Mouse (Mus musculus) midbrain, embryonic 14.5 days (tissue): ENCODE data around the gene Ets2. TPM values are rescaled to one million over a fixed set of nuclear protein-coding genes. Genes with fewer than 3 reads are reported as not detected.

ENCODE experiments used
- ATAC-seq: fragments of 200-750 bp; cut with Nextera tagmentation; 2 replicates; pipeline ENCODE4 v1.8.0; 2017; ENCODE audit warnings: moderate number of reproducible peaks, moderate library complexity; ENCODE audit not compliant: low FRiP score, low TSS enrichment
- DNase-seq: peaks from one replicate; pipeline ENCODE4 v3.0.0-alpha.2; 2015
- H3K27ac ChIP-seq: fragments of 300-500 bp; sonication (generic); replicated peaks from 2 replicates; pipeline ENCODE4 v1.5.1; 2014; ENCODE audit warnings: mild to moderate bottlenecking, low read depth, low read length, moderate library complexity
- H3K27me3 ChIP-seq: fragments of 300-500 bp; sonication (generic); 2 replicates; pipeline ENCODE4 v1.6.1; 2014; ENCODE audit warnings: low read length, control low read depth, mixed read lengths; ENCODE audit not compliant: control insufficient read depth, insufficient read depth
- H3K36me3 ChIP-seq: fragments of 300-500 bp; sonication (generic); 2 replicates; pipeline ENCODE4 v1.6.1; 2014; ENCODE audit warnings: low read length, control low read depth; ENCODE audit not compliant: control insufficient read depth, insufficient read depth
- H3K4me1 ChIP-seq: fragments of 300-500 bp; sonication (generic); 2 replicates; pipeline ENCODE4 v1.6.1; 2014; ENCODE audit warnings: mild to moderate bottlenecking, antibody characterized with exemption, low read length, control low read depth; ENCODE audit not compliant: control insufficient read depth, insufficient read depth
- H3K4me2 ChIP-seq: fragments of 300-500 bp; sonication (generic); 2 replicates; pipeline ENCODE4 v1.6.1; 2014; ENCODE audit warnings: mild to moderate bottlenecking, low read length, moderate library complexity
- H3K4me3 ChIP-seq: fragments of 300-500 bp; sonication (generic); replicated peaks from 2 replicates; pipeline ENCODE4 v1.5.1; 2014; ENCODE audit warnings: low read depth, low read length
- H3K9ac ChIP-seq: fragments of 300-500 bp; sonication (generic); replicated peaks from 2 replicates; pipeline ENCODE4 v1.6.1; 2014; ENCODE audit warnings: mild to moderate bottlenecking, low read length, moderate library complexity
- H3K9me3 ChIP-seq: fragments of 300-500 bp; sonication (generic); 2 replicates; pipeline ENCODE4 v1.6.1; 2016; ENCODE audit warnings: low read length, control low read depth, mixed read lengths; ENCODE audit not compliant: control insufficient read depth
- WGBS: fragments of 180-500 bp; shearing (Covaris S2); extraction: QIAGEN DNeasy Blood & Tissue Kit; methylation state at CpG from one replicate; pipeline ENCODE4 v1.1.7; 2014; 5-methylcytosine and 5-hydroxymethylcytosine counted together
- polyA plus RNA-seq: library from polyadenylated mRNA; unstranded; fragments of >200 nt; fragmentation: Nextera tagmentation; extraction: Ambion mirVana; gene quantifications from 2 replicates; pipeline ENCODE4 v1.2.1, GENCODE M21; 2014

Ets2 gene
- polyA plus RNA-seq, 1 experiment from 2014 or later: 12.4 TPM

- WGBS: 63% methylated on average over 2 of the region's 2 CpGs
- Histone ChIP-seq H3K9me3 (no peaks in the 10 kb centered on the region), H3K4me1 (no peaks in the 10 kb centered on the region), H3K36me3 (no peaks in the 10 kb centered on the region), H3K4me2 (no peak overlapping the region), H3K9ac (no peak overlapping the region), H3K4me3 (no peak overlapping the region), H3K27me3 (no peaks in the 10 kb centered on the region), H3K27ac (no peak overlapping the region)
- ATAC-seq: no peak
- DNase-seq: no peak
These were observed 16.1 kb upstream of the Ets2 start for GRCm38 (mm10) chr16:95685807-95686206.

GRCm38 (mm10) chr16:95686246-95686645 lies 15.6 kb upstream of the Ets2 start:
- Histone ChIP-seq H3K4me3 (no peak overlapping the region), H3K27me3 (no peaks in the 10 kb centered on the region), H3K9ac (no peak overlapping the region), H3K4me2 (no peak overlapping the region), H3K36me3 (no peaks in the 10 kb centered on the region), H3K4me1 (no peaks in the 10 kb centered on the region), H3K9me3 (no peaks in the 10 kb centered on the region), H3K27ac (no peak overlapping the region)
- ATAC-seq (no peak), DNase-seq (no peak)
- WGBS: 47% methylated on average over 6 of the region's 6 CpGs

- WGBS: 94% methylated on average over 8 of the region's 8 CpGs
- H3K27ac ChIP-seq: no peak overlapping the region
- H3K9me3 ChIP-seq: no peaks in the 10 kb centered on the region
- DNase-seq (no peak), ATAC-seq (no peak)
- H3K4me1 ChIP-seq: no peaks in the 10 kb centered on the region
- no peaks in the 10 kb centered on the region for H3K27me3 ChIP-seq
- H3K36me3 ChIP-seq: no peaks in the 10 kb centered on the region
- no peak overlapping the region for H3K4me2 ChIP-seq
- H3K9ac ChIP-seq: no peak overlapping the region
- no peak overlapping the region for H3K4me3 ChIP-seq
These were observed 15.0 kb upstream of the Ets2 start for GRCm38 (mm10) chr16:95686901-95687300.

GRCm38 (mm10) chr16:95688010-95688409 lies 13.9 kb upstream of the Ets2 start:
- H3K9me3 ChIP-seq: no peaks in the 10 kb centered on the region
- H3K27me3 ChIP-seq: no peaks in the 10 kb centered on the region
- H3K27ac ChIP-seq: no peak overlapping the region
- H3K4me2 ChIP-seq: no peak overlapping the region
- no peak overlapping the region for H3K9ac ChIP-seq
- H3K4me1 ChIP-seq: no peaks in the 10 kb centered on the region
- WGBS: 74% methylated on average over 4 of the region's 4 CpGs
- H3K36me3 ChIP-seq: no peaks in the 10 kb centered on the region
- H3K4me3 ChIP-seq: no peak overlapping the region
- no peak for DNase-seq
- no peak for ATAC-seq

- Histone ChIP-seq H3K4me2 (no peak overlapping the region), H3K4me1 (0 out of 2 replicates have a peak, but pooled peaks cover 3% of the 10 kb centered on the region), H3K9me3 (no peaks in the 10 kb centered on the region), H3K9ac (no peak overlapping the region), H3K36me3 (no peaks in the 10 kb centered on the region), H3K4me3 (no peak overlapping the region), H3K27ac (no peak overlapping the region), H3K27me3 (no peaks in the 10 kb centered on the region)
- 54% methylated on average over 6 of the region's 6 CpGs for WGBS
- DNase-seq (no peak), ATAC-seq (no peak)
These were observed 5.3 kb upstream of the Ets2 start for GRCm38 (mm10) chr16:95696599-95696998.

- Histone ChIP-seq H3K9me3 (no peaks in the 10 kb centered on the region), H3K4me1 (peaks cover 20% of the 10 kb centered on the region; the same call in 1 of the 2 replicates), H3K27ac (no peak overlapping the region), H3K27me3 (no peaks in the 10 kb centered on the region), H3K4me3 (no peak overlapping the region), H3K4me2 (no peak overlapping the region), H3K36me3 (no peaks in the 10 kb centered on the region), H3K9ac (no peak overlapping the region)
- ATAC-seq (no peak), DNase-seq (no peak)
- 70% methylated on average over 3 of the region's 3 CpGs for WGBS
These were observed 2.2 kb upstream of the Ets2 start for GRCm38 (mm10) chr16:95699721-95700120.

GRCm38 (mm10) chr16:95700224-95700623 lies 1.7 kb upstream of the Ets2 start:
- Histone ChIP-seq H3K27ac (no peak overlapping the region), H3K27me3 (no peaks in the 10 kb centered on the region), H3K4me2 (no peak overlapping the region), H3K4me3 (no peak overlapping the region), H3K36me3 (no peaks in the 10 kb centered on the region), H3K9me3 (no peaks in the 10 kb centered on the region), H3K9ac (no peak overlapping the region), H3K4me1 (peaks cover 20% of the 10 kb centered on the region; the same call in 1 of the 2 replicates)
- no peak for ATAC-seq
- 59% methylated on average over 7 of the region's 7 CpGs for WGBS
- no peak for DNase-seq

GRCm38 (mm10) chr16:95702562-95703545 lies 979 bp downstream of the Ets2 start:
- peak; percentile 84 for ATAC-seq
- WGBS: 2% methylated on average over 61 of the region's 62 CpGs
- DNase-seq: peak; percentile 63

GRCm38 (mm10) chr16:95703958-95704357 lies 2.1 kb downstream of the Ets2 start:
- H3K36me3 ChIP-seq: no peaks in the 10 kb centered on the region
- H3K27me3 ChIP-seq: no peaks in the 10 kb centered on the region
- 46% methylated on average over 8 of the region's 8 CpGs for WGBS
- H3K27ac ChIP-seq: no peak overlapping the region
- H3K4me2 ChIP-seq: peak overlapping the region; percentile 62
- H3K9ac ChIP-seq: no peak overlapping the region; the same call in 1 of the 2 replicates
- peak; percentile 20 for DNase-seq
- H3K9me3 ChIP-seq: no peaks in the 10 kb centered on the region
- ATAC-seq: no peak
- peaks cover 20% of the 10 kb centered on the region; the same call in 1 of the 2 replicates for H3K4me1 ChIP-seq
- H3K4me3 ChIP-seq: peak overlapping the region; percentile 10; the same call in 1 of the 2 replicates

More at GRCm38 (mm10) chr16:95702562-95703545, 979 bp downstream of the Ets2 start:
- Histone ChIP-seq H3K27me3 (no peaks in the 10 kb centered on the region), H3K4me3 (peak overlapping the region; percentile 76), H3K9me3 (no peaks in the 10 kb centered on the region), H3K4me2 (peak overlapping the region; percentile 62), H3K4me1 (peaks cover 20% of the 10 kb centered on the region; the same call in 1 of the 2 replicates), H3K36me3 (no peaks in the 10 kb centered on the region), H3K27ac (peak overlapping the region; percentile 88), H3K9ac (peak overlapping the region; percentile 88)
